9 mouse cellular contexts compared by ENCODE assay signal in genomic region chr11:75012997-75013694, GRCm38 (mm10).
DNase-seq lines count a peak whose midpoint lies in the region; ATAC-seq lines count a peak whose summit lies in the region.
"Had no signal": no experiment of that assay in that cellular context is flagged by ENCODE, and none has a peak within 500 bp of the region (broad histone marks: within the 10 kb centered on the region; RNA-seq: fewer than 3 reads in every experiment).

No protein-coding gene starts in this region.

- intact Hi-C loops in left cerebral cortex, postnatal 10 days (cut with DNase I): no loop called here

- peak; percentile 42 for DNase-seq in cerebellum, adult 11-12 months
- no peak for DNase-seq in cerebellum, adult 9-10 months
- DNase-seq in gastrocnemius, adult 8-10 months (ENCODE audit: low spot score in 2 of 2): peak; percentile 56 to 77
- DNase-seq in hindbrain, embryonic 14.5 days (ENCODE audit: low spot score): peak; percentile 42
- peak; percentile 47 to 75 for DNase-seq in left cerebral cortex, postnatal 10 days (ENCODE audit: extremely low spot score in 1 of 2, low spot score in 2 of 2)
- peak; percentile 10 to 17 for DNase-seq in spleen, postnatal 14 days (ENCODE audit: low spot score in 2 of 2)

- ATAC-seq in hindbrain, embryonic 14.5 days (ENCODE audit: low FRiP score): peak; percentile 55; the same call in 1 of the 2 replicates
- ATAC-seq in megakaryocyte progenitor cell, adult 5-6 weeks (replicated peaks; ENCODE audit: poor library complexity): peak; percentile 60

- WGBS in hindbrain, embryonic 14.5 days: 43% methylated on average over 12 of the region's 12 CpGs

- peaks cover 29% of the 10 kb centered on the region for H3K4me1 ChIP-seq in brown adipose tissue, adult 24 weeks (ENCODE audit: control insufficient read depth, insufficient read depth, insufficient read length, low read length)
- H3K4me1 ChIP-seq in hindbrain, embryonic 14.5 days (replicated peaks; ENCODE audit: control insufficient read depth, insufficient read depth, low read length): peaks cover 37% of the 10 kb centered on the region
- H3K4me1 ChIP-seq: liver, embryonic 15.5 days had no signal

- H3K9ac ChIP-seq in hindbrain, embryonic 14.5 days: no peak overlapping the region
- H3K9ac ChIP-seq: liver, embryonic 15.5 days had no signal

- no peaks in the 10 kb centered on the region for H3K27me3 ChIP-seq in hindbrain, embryonic 14.5 days (ENCODE audit: control insufficient read depth, insufficient read depth, low read length)
- H3K27me3 ChIP-seq: liver, embryonic 15.5 days had no signal

- H3K9me3 ChIP-seq in hindbrain, embryonic 14.5 days (ENCODE audit: control insufficient read depth, low read length): no peaks in the 10 kb centered on the region
- H3K9me3 ChIP-seq: liver, embryonic 15.5 days had no signal

- H3K4me2 ChIP-seq in hindbrain, embryonic 14.5 days (replicated peaks): peak overlapping the region; percentile 28
- H3K4me2 ChIP-seq: liver, embryonic 15.5 days had no signal

- H3K27ac ChIP-seq in brown adipose tissue, adult 24 weeks (replicated peaks; ENCODE audit: low read depth, low read length): peak overlapping the region; percentile 91
- H3K27ac ChIP-seq in hindbrain, embryonic 14.5 days: peak overlapping the region; percentile 80
- H3K27ac ChIP-seq: liver, embryonic 15.5 days had no signal

- no peak overlapping the region for H3K4me3 ChIP-seq in brown adipose tissue, adult 24 weeks (ENCODE audit: insufficient read depth, low read depth, low read length)
- no peak overlapping the region for H3K4me3 ChIP-seq in hindbrain, embryonic 14.5 days (replicated peaks; ENCODE audit: low read length)
- H3K4me3 ChIP-seq: liver, embryonic 15.5 days had no signal

- H3K36me3 ChIP-seq in hindbrain, embryonic 14.5 days (replicated peaks; ENCODE audit: control insufficient read depth, insufficient read depth): 0 out of 2 replicates have a peak, but pooled peaks cover 3% of the 10 kb centered on the region
- H3K36me3 ChIP-seq: liver, embryonic 15.5 days had no signal
